Mouse (Mus musculus) ES-Bruce4 (cell line): ENCODE data around the gene Gm20390.

ENCODE experiments used
- CTCF ChIP-seq: IDR thresholded peaks from one replicate; pipeline ENCODE4 v1.8.1; 2011; ENCODE audit warnings: low read depth, low read length
- POLR2A ChIP-seq: IDR thresholded peaks from one replicate; pipeline ENCODE4 v1.8.1; 2011; ENCODE audit warnings: low read length; ENCODE audit not compliant: insufficient read depth

DNA sequence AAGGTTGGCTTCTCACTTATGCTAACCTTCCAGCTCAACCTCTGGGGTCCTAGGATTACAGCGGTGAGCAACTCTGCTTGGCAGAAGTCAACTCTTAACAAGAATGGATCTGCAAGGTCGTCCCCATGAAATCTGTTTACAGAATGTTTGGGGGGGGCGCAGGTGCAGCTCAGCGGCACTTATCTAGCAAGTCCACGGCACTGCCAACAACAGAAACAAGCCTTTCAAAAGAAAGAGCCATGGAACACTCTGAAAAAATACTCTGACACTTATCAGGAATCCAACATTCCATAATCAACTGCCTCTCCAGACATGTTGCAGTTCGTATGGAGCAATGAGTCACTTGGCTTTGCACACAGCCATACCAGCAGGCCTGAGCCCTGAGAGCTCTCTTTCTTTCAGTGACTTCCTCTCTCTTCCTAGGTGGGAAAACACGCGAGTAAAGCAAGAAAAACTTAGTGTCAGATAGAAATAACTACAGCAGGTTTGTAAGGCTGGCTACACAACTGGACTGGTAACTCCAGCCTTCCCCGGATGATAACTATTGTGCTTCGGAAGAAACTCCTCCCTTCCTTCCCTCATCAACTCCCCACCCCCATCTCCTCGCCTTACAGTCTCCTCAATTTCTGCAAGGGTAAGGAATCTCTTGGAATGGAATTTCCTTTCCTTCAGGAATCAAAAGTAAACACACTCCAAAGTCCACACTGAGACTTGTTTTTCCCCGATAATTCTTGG is 20.4 kb upstream of the Gm20390 start:
- TF ChIP-seq POLR2A (no peak), CTCF (no peak)
